Mouse (Mus musculus) liver, embryonic 14.5 days (tissue): ENCODE results near the gene Olfr984.

ENCODE experiments used
- CTCF ChIP-seq: IDR thresholded peaks from 2 replicates; pipeline ENCODE4 v1.5.1; 2016; ENCODE audit warnings: antibody characterized with exemption, low read depth, control low read depth
- EP300 ChIP-seq: IDR thresholded peaks from 2 replicates; pipeline ENCODE4 v1.6.1; 2016; ENCODE audit warnings: antibody characterized with exemption, low read depth

GRCm38 (mm10) chr9:40141544-40141943 is 27.5 kb upstream of the Olfr984 start:
- no peak for TF ChIP-seq CTCF
- TF ChIP-seq EP300: no peak
